Mouse (Mus musculus) heart, adult 9 months (tissue): ENCODE measurements at regions not wholly inside any gene's neighbourhood (a gene's known extent, or its start where the extent isn't known, plus 50 kb on each side); places are given as distances from the start of the nearest gene placed in this dataset.
A peak's percentile ranks its signal among the peaks of the same experiment; 100 is the strongest.

Experiments
- DNase-seq, 2 experiments: peaks; one replicate each; pipeline ENCODE4 v3.0.0; 2022; ENCODE audit warnings: low spot score in 2 of 2

GRCm38 (mm10) chr15:21836110-21836509, 712.7 kb upstream of the Cdh18 start:
- peak in 1 of 2 experiments; percentile 1 for DNase-seq

GRCm38 (mm10) chr15:21858540-21858939, 690.3 kb upstream of the Cdh18 start:
- DNase-seq: no peak

GRCm38 (mm10) chr15:21885181-21885580, 663.6 kb upstream of the Cdh18 start:
- no peak for DNase-seq
